Mouse (Mus musculus): Measurements from ENCODE around the gene Olfr160.

The Olfr160 gene

DNA sequence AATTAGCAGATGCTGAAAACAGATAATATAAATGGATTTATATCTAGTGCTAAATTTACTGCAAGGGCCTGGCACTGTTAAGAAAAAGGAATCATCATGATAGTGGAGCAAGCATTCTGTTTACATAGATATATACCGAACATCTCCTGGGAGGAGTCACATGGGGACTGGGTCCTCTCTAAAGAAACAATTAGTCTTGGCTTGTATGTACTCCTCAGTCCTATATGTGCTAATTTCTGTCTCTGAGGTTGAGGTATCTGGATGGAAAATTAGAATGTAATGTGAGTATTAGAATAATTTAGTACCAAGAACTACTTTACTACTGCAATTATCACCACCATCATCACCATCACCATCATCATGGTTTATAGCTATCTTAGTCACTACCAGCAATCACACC lies at the start of gene Olfr160:
TSS of gene Olfr160 (minus strand) at position 101 of the 400 bp plus-strand sequence.
- DNase-seq = no peak

DNA sequence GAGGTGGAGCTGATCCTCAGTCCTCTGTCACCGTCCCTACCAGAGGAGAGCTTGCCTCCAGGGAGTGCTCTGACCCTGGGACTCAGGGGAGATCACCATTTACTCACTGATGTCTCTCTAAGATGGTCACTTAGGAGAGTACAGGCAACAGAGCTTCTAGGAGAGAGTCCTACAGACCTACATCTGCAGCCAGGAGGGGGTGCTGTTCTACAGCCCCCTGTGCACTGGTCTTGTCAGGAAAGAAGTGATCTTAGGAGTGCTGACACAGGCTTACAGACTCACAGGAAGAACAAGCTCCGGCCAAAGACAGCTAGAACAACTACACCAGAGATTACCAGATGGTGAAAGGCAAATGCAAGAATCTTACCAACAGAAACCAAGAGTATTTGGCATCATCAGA lies 46.5 kb upstream of the Olfr160 start:
- DNase-seq = peak; percentile 9 to 12

DNA sequence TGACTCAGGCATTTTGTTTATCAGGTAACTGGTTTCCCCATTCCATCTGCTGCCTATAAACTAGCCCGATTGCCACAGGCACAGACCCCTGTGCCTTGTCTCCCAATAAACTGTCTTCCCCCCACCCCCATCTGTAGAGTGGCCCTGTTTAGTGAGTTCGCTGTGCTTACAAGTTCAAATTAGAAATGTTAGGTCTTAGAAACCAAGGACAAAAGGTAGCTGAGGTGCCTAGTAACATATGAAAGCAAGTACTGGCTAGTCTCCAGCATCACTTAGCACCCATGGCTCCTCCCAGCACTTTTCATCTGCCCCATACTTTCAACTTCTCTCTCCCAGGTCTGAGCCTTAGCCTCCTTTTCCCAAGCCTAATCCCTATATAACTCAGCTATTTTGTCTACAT lies 45.7 kb upstream of the Olfr160 start:
- no peak for DNase-seq

GRCm38 (mm10) chr9:37752006-37752405 lies 36.0 kb upstream of the Olfr160 start:
- DNase-seq = no peak

GRCm38 (mm10) chr9:37751467-37751866 lies 35.4 kb upstream of the Olfr160 start:
- DNase-seq = no peak

- DNase-seq = no peak
Observed at GRCm38 (mm10) chr9:37750319-37751075, 34.4 kb upstream of the Olfr160 start.

DNA sequence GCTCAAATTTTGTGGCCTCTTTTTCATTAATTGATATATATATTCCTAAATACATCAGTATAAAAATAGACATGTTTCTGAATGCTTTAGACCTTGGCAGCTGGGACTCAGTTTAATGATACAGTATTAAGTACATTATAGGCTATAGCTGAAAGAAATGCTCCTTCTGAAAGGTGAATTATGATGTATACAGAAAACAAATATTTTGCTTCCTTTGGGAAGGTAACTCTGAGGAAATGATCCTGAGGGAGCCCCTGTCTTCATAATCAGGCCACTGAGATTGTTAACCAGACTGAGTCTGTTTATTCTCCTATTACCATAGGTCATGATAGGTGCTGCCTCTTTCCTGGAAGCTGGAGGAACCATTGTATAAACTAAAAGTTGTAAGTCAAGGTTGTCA lies 28.8 kb upstream of the Olfr160 start, which contains the start of gene Olfr874:
TSS of gene Olfr874 (plus strand) at position 301 of the 400 bp plus-strand sequence.
- DNase-seq = no peak

GRCm38 (mm10) chr9:37734310-37734709 lies 18.3 kb upstream of the Olfr160 start:
- DNase-seq = no peak

GRCm38 (mm10) chr9:37689970-37690686 lies 25.9 kb downstream of the Olfr160 start:
- DNase-seq = peak; percentile 51 to 66

- peak in 1 of 2 experiments; percentile 4 for DNase-seq
Observed at GRCm38 (mm10) chr9:37687941-37688303, 28.1 kb downstream of the Olfr160 start.

- no peak for DNase-seq
Observed at GRCm38 (mm10) chr9:37687288-37687940, 28.6 kb downstream of the Olfr160 start.

DNA sequence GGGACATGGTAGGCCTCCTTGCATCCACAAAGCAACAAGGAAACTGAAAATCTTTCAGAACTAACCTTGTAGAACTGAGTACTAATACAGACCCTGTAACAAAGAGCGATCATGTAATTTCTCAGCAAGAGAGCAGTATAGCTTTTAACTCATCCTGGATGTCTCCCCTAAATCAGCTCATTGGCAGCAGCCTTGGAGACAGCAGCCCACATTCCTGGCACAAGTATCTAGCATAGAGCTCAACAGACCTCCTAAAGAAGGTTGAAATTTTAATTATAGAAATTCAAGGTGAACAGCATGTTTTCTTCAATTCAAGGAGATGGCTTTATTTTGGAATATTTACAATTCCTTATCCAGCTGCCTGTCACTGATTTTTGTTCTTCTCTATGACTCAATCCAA lies 34.9 kb downstream of the Olfr160 start:
- DNase-seq = no peak

DNA sequence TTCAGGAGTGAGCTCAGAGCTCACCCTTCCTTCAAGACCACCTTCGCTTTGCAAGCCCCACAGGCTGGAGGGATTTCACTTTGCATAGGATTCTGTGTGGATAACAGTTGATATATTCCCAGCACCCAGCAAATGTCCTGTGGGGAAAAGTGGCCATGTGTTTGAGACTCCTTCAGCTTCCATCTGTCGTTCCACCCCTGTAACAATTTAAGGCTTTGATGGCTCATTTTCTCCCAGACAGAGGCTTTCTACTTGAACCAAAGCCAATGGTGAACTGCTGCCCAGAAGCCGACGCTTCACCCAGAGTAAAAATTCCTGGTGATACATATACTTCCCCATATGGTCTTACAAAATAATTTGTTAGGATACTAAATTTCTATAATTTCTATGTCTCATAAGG lies 40.8 kb downstream of the Olfr160 start:
- peak in 1 of 2 experiments; percentile 8 for DNase-seq

- no peak for DNase-seq
Observed at GRCm38 (mm10) chr9:37670261-37670660, 45.8 kb downstream of the Olfr160 start.

DNA sequence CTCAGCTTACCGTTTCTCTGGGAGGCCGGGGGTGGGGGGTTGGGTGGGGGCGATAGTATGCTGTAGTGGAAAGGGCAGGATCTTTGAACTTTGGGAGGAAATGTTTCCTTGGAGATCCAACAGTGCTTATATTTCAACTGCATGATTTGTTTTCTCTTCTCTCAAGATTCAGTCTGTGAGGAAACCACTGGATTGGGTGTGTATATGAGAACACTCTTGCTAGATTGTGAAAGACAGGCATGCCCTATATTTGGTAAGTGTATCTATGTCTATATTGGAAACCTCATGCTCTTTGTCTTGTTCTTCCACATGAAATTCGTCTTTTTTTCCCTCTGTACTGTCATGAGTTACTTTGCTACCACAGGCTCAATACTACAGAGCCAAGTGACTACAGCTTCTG lies 46.4 kb downstream of the Olfr160 start:
- no peak for DNase-seq

DNA sequence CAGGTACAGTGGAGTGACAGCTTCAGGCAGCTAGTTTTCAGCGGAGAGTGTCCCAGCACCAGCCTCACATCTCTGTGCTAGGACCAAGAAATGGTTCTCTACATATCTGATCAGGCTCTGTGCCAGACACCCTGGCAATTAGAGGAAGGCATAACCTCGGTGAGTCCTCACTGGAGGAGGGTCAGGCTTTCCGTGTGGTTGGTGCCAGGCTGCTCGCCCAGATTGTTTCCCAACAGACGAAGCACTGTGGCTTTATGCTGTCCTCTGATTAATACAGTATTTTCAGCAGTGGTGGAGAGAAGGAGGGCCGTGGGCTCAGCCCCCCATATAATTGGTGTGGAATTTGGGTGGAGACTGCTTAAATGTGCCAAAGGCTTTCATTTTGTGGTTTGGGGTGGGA lies 46.9 kb downstream of the Olfr160 start, which contains the start of gene Panx3:
TSS of gene Panx3 (minus strand) at position 121 of the 400 bp plus-strand sequence.
- DNase-seq = no peak

DNA sequence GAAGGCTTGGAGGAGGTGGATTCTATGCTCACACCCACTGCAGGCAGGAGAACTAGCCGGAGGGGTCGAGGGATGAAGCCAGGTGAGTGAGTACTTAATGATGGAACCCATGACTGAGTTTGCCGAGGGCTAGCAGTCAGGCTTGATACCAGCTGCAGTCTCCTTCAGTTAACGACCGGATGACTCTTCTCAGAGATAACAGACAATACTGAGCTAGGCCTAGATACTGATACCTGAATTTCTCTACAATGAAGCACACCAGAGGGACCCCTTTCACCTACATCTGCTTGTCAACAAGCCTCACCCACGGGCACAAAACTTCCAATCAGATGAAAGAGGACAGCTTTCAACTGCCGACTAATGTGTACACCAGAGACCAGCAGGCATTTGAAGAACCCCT lies 50.0 kb downstream of the Olfr160 start:
- no peak for DNase-seq

GRCm38 (mm10) chr9:37664604-37665003 lies 51.4 kb downstream of the Olfr160 start:
- no peak for DNase-seq

- no peak for DNase-seq
Observed at GRCm38 (mm10) chr9:37663210-37663609, 52.8 kb downstream of the Olfr160 start.

- no peak for DNase-seq
Observed at GRCm38 (mm10) chr9:37659413-37659812, 56.6 kb downstream of the Olfr160 start.
